Comparison of ENCODE assay signal across 1 mouse cellular context in genomic region chr4:132598861-132599260, GRCm38 (mm10).
TF ChIP-seq lines count a peak whose summit lies in the region.

No protein-coding gene starts in this region.

TF ChIP-seq in MEL, 35 proteins besides CTCF, POLR2A, EP300 and RAD21 (continued from another document):
- TF ChIP-seq MEF2A (IDR thresholded peaks at IDR 0.05; ENCODE audit: extremely low read depth, insufficient replicate concordance, low read depth, low read length, poor library complexity, severe bottlenecking): no peak
- TF ChIP-seq MAX (IDR thresholded peaks at IDR 0.05; ENCODE audit: low read length): no peak
- no peak for TF ChIP-seq HCFC1 (IDR thresholded peaks at IDR 0.05; ENCODE audit: low read depth, low read length)
- TF ChIP-seq UBTF (IDR thresholded peaks at IDR 0.05; ENCODE audit: borderline replicate concordance, insufficient read depth, low read depth, low read length): no peak
- TF ChIP-seq POLR2AphosphoS2 (IDR thresholded peaks at IDR 0.05; ENCODE audit: low read length): no peak
- TF ChIP-seq GABPA (IDR thresholded peaks at IDR 0.05; ENCODE audit: low read depth, low read length): no peak
- TF ChIP-seq TAL1 (IDR thresholded peaks at IDR 0.05; ENCODE audit: low read length): no peak
- TF ChIP-seq NELFE (IDR thresholded peaks at IDR 0.05; ENCODE audit: low read depth, low read length): no peak
- TF ChIP-seq ZKSCAN1 (IDR thresholded peaks at IDR 0.05; ENCODE audit: low read depth, low read length): no peak
- TF ChIP-seq RCOR1 (IDR thresholded peaks at IDR 0.05; ENCODE audit: low read depth, low read length): no peak
- no peak for TF ChIP-seq NRF1 (IDR thresholded peaks at IDR 0.05; ENCODE audit: insufficient read depth, low read depth, low read length, poor library complexity, severe bottlenecking)
- no peak for TF ChIP-seq SMC3 (IDR thresholded peaks at IDR 0.05; ENCODE audit: low read depth, low read length)
- TF ChIP-seq POLR2AphosphoS5 (IDR thresholded peaks at IDR 0.05; ENCODE audit: borderline replicate concordance, low read depth, low read length): no peak
- no peak for TF ChIP-seq MYC (IDR thresholded peaks at IDR 0.05; ENCODE audit: low read depth, low read length)
- no peak for TF ChIP-seq E2F4 (IDR thresholded peaks at IDR 0.05; ENCODE audit: borderline replicate concordance, low read depth, low read length)
- no peak for TF ChIP-seq MAFK (IDR thresholded peaks at IDR 0.05; ENCODE audit: borderline replicate concordance, low read depth, low read length)
- TF ChIP-seq ELF1 (IDR thresholded peaks at IDR 0.05; ENCODE audit: low read depth, low read length): no peak
- no peak for TF ChIP-seq MYB (IDR thresholded peaks at IDR 0.05; ENCODE audit: low read depth, low read length)
